8 mouse cellular contexts compared by ENCODE assay signal in genomic region chr5:145166536-145167305, GRCm38 (mm10). TPM values are rescaled to one million over a fixed set of nuclear protein-coding genes. Genes with fewer than 3 reads are reported as not detected.
DNase-seq lines count a peak whose midpoint lies in the region; ATAC-seq lines count a peak whose summit lies in the region.

Gene Ptcd1, minus strand, starts transcription at chr5:145167108.
Gene Cpsf4, plus strand, starts transcription at chr5:145167213.

- peak within 1 kb of the TSS; percentile 70 for H3K27ac ChIP-seq in hindbrain, embryonic 11.5 days (ENCODE audit: low read depth, low read length)

- peak within 1 kb of the TSS; percentile 90 for H3K4me3 ChIP-seq in hindbrain, embryonic 11.5 days (ENCODE audit: low read depth, low read length)

- peak within 1 kb of the TSS; percentile 68 for H3K4me2 ChIP-seq in hindbrain, embryonic 11.5 days (replicated peaks; ENCODE audit: low read depth, low read length)

- 0 out of 2 replicates have a peak, but pooled peaks cover 3% of the 10 kb centered on the region for H3K36me3 ChIP-seq in hindbrain, embryonic 11.5 days (ENCODE audit: control insufficient read depth, insufficient read depth, low read length)

- H3K27me3 ChIP-seq in hindbrain, embryonic 11.5 days (ENCODE audit: control insufficient read depth, insufficient read depth, low read length), result no peaks in the 10 kb centered on the region

- peaks cover 4% of the 10 kb centered on the region; the same call in 1 of the 2 replicates for H3K4me1 ChIP-seq in hindbrain, embryonic 11.5 days (replicated peaks; ENCODE audit: control insufficient read depth, insufficient read depth, low read length)

- peak within 1 kb of the TSS; percentile 88 for H3K9ac ChIP-seq in hindbrain, embryonic 11.5 days (ENCODE audit: low read depth, low read length)

- under 1% methylated on average over 50 of the region's 51 CpGs for WGBS in hindbrain, embryonic 11.5 days

- no peaks in the 10 kb centered on the region for H3K9me3 ChIP-seq in hindbrain, embryonic 11.5 days (ENCODE audit: control insufficient read depth, low read length)

- peak; percentile 98 for DNase-seq in Muller cell, postnatal 12 days (ENCODE audit: inconsistent ontology term)
- DNase-seq in cerebellum, adult 9-11 months, result peak; percentile 98
- peak; percentile 98 to 100 for DNase-seq in frontal cortex, adult 2 months (ENCODE audit: extremely low spot score in 1 of 2, low spot score in 1 of 2)
- DNase-seq in hindbrain, embryonic 11.5 days (ENCODE audit: low spot score), result peak; percentile 100
- DNase-seq in layer of hippocampus, postnatal 10 days (ENCODE audit: low spot score in 2 of 2), result peak; percentile 98 to 99
- DNase-seq in lung, postnatal 10 days, result peak; percentile 99
- DNase-seq in ovary, postnatal 36 days (ENCODE audit: low spot score), result peak; percentile 99
- peak; percentile 98 for DNase-seq in thymus, postnatal 25 days

- ATAC-seq in hindbrain, embryonic 11.5 days (ENCODE audit: low FRiP score), result peak; percentile 97

RNA-seq across cellular contexts. Expression of gene Ptcd1, which starts in this region (rescaled TPM):
- 19.3 and 21.1 TPM in 2 replicates for polyA plus RNA-seq in frontal cortex, adult 2 months (2012; rRNA removed)
- 12.3 and 15.9 TPM in 2 replicates for polyA plus RNA-seq in hindbrain, embryonic 11.5 days (2014; fragmentation: Nextera tagmentation; extraction: Ambion mirVana)
- 10 to 100 TPM; 13.7 to 15.0 TPM for total RNA-seq in layer of hippocampus, postnatal 10 days (2021)

RNA-seq across cellular contexts. Expression of gene Cpsf4, which starts in this region (rescaled TPM):
- polyA plus RNA-seq in frontal cortex, adult 2 months (2012; rRNA removed), result 51.7 and 57.8 TPM in 2 replicates
- polyA plus RNA-seq in hindbrain, embryonic 11.5 days (2014; fragmentation: Nextera tagmentation; extraction: Ambion mirVana), result 27.3 and 31.9 TPM in 2 replicates
- total RNA-seq in layer of hippocampus, postnatal 10 days (2021), result 10 to 100 TPM; 29.7 to 30.5 TPM

Comparison
In these comparisons a context has a peak if more than half of its experiments do, and no peak if none do; other contexts are left out.
1. Peak in every context shown above with its lines: DNase-seq, ATAC-seq, H3K4me3 ChIP-seq and H3K27ac ChIP-seq.